Mouse (Mus musculus): ENCODE measurements around the gene Mzf1. TPM values are rescaled to one million over a fixed set of nuclear protein-coding genes. Genes with fewer than 3 reads are reported as not detected.

The Mzf1 gene
- polyA plus RNA-seq, 1 experiment, result 0.95 TPM

GRCm38 (mm10) chr7:13034148-13034977 lies 20.2 kb downstream of the Mzf1 start, which contains the start of gene Chmp2a:
Gene Chmp2a (minus strand): TSS chr7:13034807.
- no peak for TF ChIP-seq CTCF (IDR thresholded peaks at IDR 0.05; ENCODE audit: extremely low read depth, insufficient read length, insufficient replicate concordance, low read depth, low read length)
- TF ChIP-seq POLR2A (IDR thresholded peaks at IDR 0.05; ENCODE audit: low read depth, low read length), result no peak; the same call in 1 of the 2 replicates
- WGBS, result under 1% methylated on average over 45 of the region's 45 CpGs
- peak within 1 kb of the TSS; percentile 88 for H3K4me3 ChIP-seq (ENCODE audit: low read depth, low read length)

GRCm38 (mm10) chr7:13033451-13034147 lies 21.0 kb downstream of the Mzf1 start:
- TF ChIP-seq CTCF (IDR thresholded peaks at IDR 0.05; ENCODE audit: extremely low read depth, insufficient read length, insufficient replicate concordance, low read depth, low read length) (no peak), POLR2A (IDR thresholded peaks at IDR 0.05; ENCODE audit: low read depth, low read length) (no peak)
- Histone ChIP-seq H3K4me3 (ENCODE audit: low read depth, low read length) (peak overlapping the region; percentile 88), H3K36me3 (ENCODE audit: control insufficient read depth, insufficient read depth, low read length) (peaks cover 46% of the 10 kb centered on the region), H3K27me3 (ENCODE audit: control insufficient read depth, insufficient read depth, low read length) (no peaks in the 10 kb centered on the region), H3K27ac (ENCODE audit: insufficient read depth, low read depth, low read length) (peak overlapping the region; percentile 97), H3K4me1 (ENCODE audit: control insufficient read depth, insufficient read depth, insufficient read length, low read length) (peaks cover 13% of the 10 kb centered on the region)
- WGBS, result 21% methylated on average over 13 of the region's 13 CpGs

More at GRCm38 (mm10) chr7:13034148-13034977, 20.2 kb downstream of the Mzf1 start, which contains the start of gene Chmp2a:
- Histone ChIP-seq H3K27ac (ENCODE audit: insufficient read depth, low read depth, low read length) (peak within 1 kb of the TSS; percentile 97), H3K27me3 (ENCODE audit: control insufficient read depth, insufficient read depth, low read length) (no peaks in the 10 kb centered on the region), H3K4me1 (ENCODE audit: control insufficient read depth, insufficient read depth, insufficient read length, low read length) (peaks cover 17% of the 10 kb centered on the region), H3K36me3 (ENCODE audit: control insufficient read depth, insufficient read depth, low read length) (peaks cover 39% of the 10 kb centered on the region)

GRCm38 (mm10) chr7:13032541-13032940 lies 22.0 kb downstream of the Mzf1 start:
- TF ChIP-seq POLR2A (IDR thresholded peaks at IDR 0.05; ENCODE audit: low read depth, low read length) (no peak), CTCF (IDR thresholded peaks at IDR 0.05; ENCODE audit: extremely low read depth, insufficient read length, insufficient replicate concordance, low read depth, low read length) (no peak)
- H3K36me3 ChIP-seq (ENCODE audit: control insufficient read depth, insufficient read depth, low read length), result peaks cover 57% of the 10 kb centered on the region
- 87% methylated on average over 7 of the region's 7 CpGs for WGBS
- H3K27ac ChIP-seq (ENCODE audit: insufficient read depth, low read depth, low read length), result no peak overlapping the region
- H3K4me3 ChIP-seq (ENCODE audit: low read depth, low read length), result no peak overlapping the region
- H3K27me3 ChIP-seq (ENCODE audit: control insufficient read depth, insufficient read depth, low read length), result no peaks in the 10 kb centered on the region
- peaks cover 13% of the 10 kb centered on the region for H3K4me1 ChIP-seq (ENCODE audit: control insufficient read depth, insufficient read depth, insufficient read length, low read length)

- H3K27ac ChIP-seq (ENCODE audit: insufficient read depth, low read depth, low read length), result no peak overlapping the region
- peaks cover 13% of the 10 kb centered on the region for H3K4me1 ChIP-seq (ENCODE audit: control insufficient read depth, insufficient read depth, insufficient read length, low read length)
- H3K27me3 ChIP-seq (ENCODE audit: control insufficient read depth, insufficient read depth, low read length), result no peaks in the 10 kb centered on the region
- TF ChIP-seq POLR2A (IDR thresholded peaks at IDR 0.05; ENCODE audit: low read depth, low read length) (no peak), CTCF (IDR thresholded peaks at IDR 0.05; ENCODE audit: extremely low read depth, insufficient read length, insufficient replicate concordance, low read depth, low read length) (no peak)
- peaks cover 60% of the 10 kb centered on the region for H3K36me3 ChIP-seq (ENCODE audit: control insufficient read depth, insufficient read depth, low read length)
- WGBS, result 85% methylated on average over 2 of the region's 2 CpGs
- no peak overlapping the region for H3K4me3 ChIP-seq (ENCODE audit: low read depth, low read length)
Measured at GRCm38 (mm10) chr7:13031983-13032382, 22.6 kb downstream of the Mzf1 start.

- peaks cover 64% of the 10 kb centered on the region for H3K36me3 ChIP-seq (ENCODE audit: control insufficient read depth, insufficient read depth, low read length)
- no peaks in the 10 kb centered on the region for H3K27me3 ChIP-seq (ENCODE audit: control insufficient read depth, insufficient read depth, low read length)
- 58% methylated on average over 5 of the region's 5 CpGs for WGBS
- H3K4me3 ChIP-seq (ENCODE audit: low read depth, low read length), result no peak overlapping the region
- H3K4me1 ChIP-seq (ENCODE audit: control insufficient read depth, insufficient read depth, insufficient read length, low read length), result peaks cover 12% of the 10 kb centered on the region
- H3K27ac ChIP-seq (ENCODE audit: insufficient read depth, low read depth, low read length), result no peak overlapping the region
- TF ChIP-seq POLR2A (IDR thresholded peaks at IDR 0.05; ENCODE audit: low read depth, low read length), result no peak
- peak; percentile 40; the same call in 1 of the 2 replicates for TF ChIP-seq CTCF (IDR thresholded peaks at IDR 0.05; ENCODE audit: extremely low read depth, insufficient read length, insufficient replicate concordance, low read depth, low read length)
Measured at GRCm38 (mm10) chr7:13031069-13031468, 23.5 kb downstream of the Mzf1 start.

GRCm38 (mm10) chr7:13028986-13029385 lies 25.6 kb downstream of the Mzf1 start:
- H3K4me3 ChIP-seq (ENCODE audit: low read depth, low read length), result no peak overlapping the region
- peaks cover 11% of the 10 kb centered on the region; the same call in 1 of the 2 replicates for H3K4me1 ChIP-seq (ENCODE audit: control insufficient read depth, insufficient read depth, insufficient read length, low read length)
- no peak overlapping the region for H3K27ac ChIP-seq (ENCODE audit: insufficient read depth, low read depth, low read length)
- no peaks in the 10 kb centered on the region for H3K27me3 ChIP-seq (ENCODE audit: control insufficient read depth, insufficient read depth, low read length)
- TF ChIP-seq CTCF (IDR thresholded peaks at IDR 0.05; ENCODE audit: extremely low read depth, insufficient read length, insufficient replicate concordance, low read depth, low read length) (no peak), POLR2A (IDR thresholded peaks at IDR 0.05; ENCODE audit: low read depth, low read length) (no peak)
- 94% methylated on average over 4 of the region's 4 CpGs for whole genome bisulfite sequencing
- peaks cover 54% of the 10 kb centered on the region for H3K36me3 ChIP-seq (ENCODE audit: control insufficient read depth, insufficient read depth, low read length)
